Mouse (Mus musculus): ENCODE measurements at regions not wholly inside any gene's neighbourhood (a gene's known extent, or its start where the extent isn't known, plus 50 kb on each side); places are given as distances from the start of the nearest gene placed in this dataset.
A peak's percentile ranks its signal among the peaks of the same experiment; 100 is the strongest.

DNA sequence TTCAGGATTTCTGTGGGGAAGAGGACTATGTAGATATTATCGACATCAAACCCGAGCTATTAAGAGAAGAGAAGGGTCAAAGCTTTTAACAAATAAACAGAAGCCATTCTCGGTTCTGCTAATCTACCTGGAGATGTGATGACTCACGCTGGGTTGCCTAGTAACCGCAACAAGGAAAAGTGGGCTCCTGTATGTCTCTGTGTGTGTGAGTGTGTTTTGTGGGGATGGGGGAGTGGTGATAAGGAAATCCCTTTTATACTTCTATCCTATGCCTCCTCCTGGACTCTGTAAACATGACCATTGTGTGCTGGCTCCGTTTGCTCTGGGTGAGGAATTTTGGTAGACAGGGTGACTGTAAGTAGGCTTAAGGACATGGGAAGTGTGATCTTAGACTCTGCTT, 361.3 kb upstream of the Gm10131 start:
- Histone ChIP-seq H3K9ac (replicated peaks; ENCODE audit: low read depth, low read length) (no peak overlapping the region), H3K36me3 (ENCODE audit: control insufficient read depth, insufficient read depth) (no peaks in the 10 kb centered on the region), H3K27me3 (replicated peaks; ENCODE audit: control insufficient read depth, insufficient read depth, low read length) (no peaks in the 10 kb centered on the region), H3K4me3 (replicated peaks; ENCODE audit: low read length) (no peak overlapping the region), H3K9me3 (ENCODE audit: control insufficient read depth, low read length) (no peaks in the 10 kb centered on the region), H3K4me2 (ENCODE audit: low read length) (no peak overlapping the region), H3K27ac (ENCODE audit: low read length) (peak overlapping the region; percentile 17; the same call in 1 of the 2 replicates), H3K4me1 (replicated peaks; ENCODE audit: control insufficient read depth, insufficient read depth, low read length) (peaks cover 8% of the 10 kb centered on the region; the same call in 1 of the 2 replicates)
- ATAC-seq, result peak; percentile 79
- 16% methylated on average over 6 of the region's 6 CpGs for WGBS

DNA sequence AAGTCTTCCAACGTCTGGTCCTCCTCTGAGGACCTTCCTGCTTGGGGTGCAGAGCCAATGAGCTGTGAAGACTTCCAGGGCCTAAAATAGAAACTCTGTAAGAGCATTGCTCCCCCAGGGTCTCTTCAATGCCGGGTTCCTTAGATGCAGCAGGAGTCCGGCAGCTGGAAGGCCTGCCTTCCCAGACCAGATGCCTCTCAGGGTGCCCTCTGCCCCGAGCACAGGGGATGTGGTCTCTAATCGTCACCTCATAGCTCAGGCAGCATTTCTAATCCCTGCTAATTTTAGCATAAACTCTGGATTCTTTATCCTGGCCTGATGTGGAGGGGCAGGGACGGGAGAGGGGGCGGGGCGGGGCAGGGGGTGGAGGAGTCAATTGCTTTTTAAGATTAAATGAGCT, 360.9 kb upstream of the Gm10131 start:
- Histone ChIP-seq H3K27ac (ENCODE audit: low read length) (no peak overlapping the region), H3K4me3 (replicated peaks; ENCODE audit: low read length) (no peak overlapping the region), H3K9me3 (ENCODE audit: control insufficient read depth, low read length) (no peaks in the 10 kb centered on the region), H3K4me1 (replicated peaks; ENCODE audit: control insufficient read depth, insufficient read depth, low read length) (peaks cover 8% of the 10 kb centered on the region; the same call in 1 of the 2 replicates), H3K36me3 (ENCODE audit: control insufficient read depth, insufficient read depth) (no peaks in the 10 kb centered on the region), H3K4me2 (ENCODE audit: low read length) (no peak overlapping the region), H3K9ac (replicated peaks; ENCODE audit: low read depth, low read length) (no peak overlapping the region), H3K27me3 (replicated peaks; ENCODE audit: control insufficient read depth, insufficient read depth, low read length) (no peaks in the 10 kb centered on the region)
- peak; percentile 13; the same call in 1 of the 2 replicates for ATAC-seq
- WGBS, result 22% methylated on average over 8 of the region's 8 CpGs

GRCm38 (mm10) chr8:34469091-34469490, 357.6 kb upstream of the Gm10131 start:
- H3K9me3 ChIP-seq (ENCODE audit: control insufficient read depth, low read length), result no peaks in the 10 kb centered on the region

GRCm38 (mm10) chr8:34466786-34467364, 355.3 kb upstream of the Gm10131 start:
- H3K27ac ChIP-seq (ENCODE audit: low read length), result peak overlapping the region; percentile 54
- H3K27me3 ChIP-seq (replicated peaks; ENCODE audit: control insufficient read depth, insufficient read depth, low read length), result no peaks in the 10 kb centered on the region
- no peak overlapping the region for H3K4me2 ChIP-seq (ENCODE audit: low read length)
- H3K9me3 ChIP-seq (ENCODE audit: control insufficient read depth, low read length), result no peaks in the 10 kb centered on the region
- WGBS, result 59% methylated on average over 5 of the region's 5 CpGs
- H3K4me3 ChIP-seq (replicated peaks; ENCODE audit: low read length), result no peak overlapping the region
- 0 out of 2 replicates have a peak, but pooled peaks cover 4% of the 10 kb centered on the region for H3K4me1 ChIP-seq (replicated peaks; ENCODE audit: control insufficient read depth, insufficient read depth, low read length)
- H3K9ac ChIP-seq (replicated peaks; ENCODE audit: low read depth, low read length), result no peak overlapping the region
- no peak for ATAC-seq
- no peaks in the 10 kb centered on the region for H3K36me3 ChIP-seq (ENCODE audit: control insufficient read depth, insufficient read depth)

More at GRCm38 (mm10) chr8:34469091-34469490, 357.6 kb upstream of the Gm10131 start:
- no peak for ATAC-seq
- Histone ChIP-seq H3K4me1 (replicated peaks; ENCODE audit: control insufficient read depth, insufficient read depth, low read length) (peaks cover 12% of the 10 kb centered on the region; the same call in 1 of the 2 replicates), H3K4me3 (replicated peaks; ENCODE audit: low read length) (no peak overlapping the region), H3K27me3 (replicated peaks; ENCODE audit: control insufficient read depth, insufficient read depth, low read length) (no peaks in the 10 kb centered on the region), H3K27ac (ENCODE audit: low read length) (no peak overlapping the region), H3K36me3 (ENCODE audit: control insufficient read depth, insufficient read depth) (no peaks in the 10 kb centered on the region), H3K9ac (replicated peaks; ENCODE audit: low read depth, low read length) (no peak overlapping the region), H3K4me2 (ENCODE audit: low read length) (no peak overlapping the region)
- WGBS, result 79% methylated on average over 2 of the region's 2 CpGs

- H3K9me3 ChIP-seq (ENCODE audit: control insufficient read depth, low read length), result no peaks in the 10 kb centered on the region
- no peak overlapping the region for H3K4me3 ChIP-seq (replicated peaks; ENCODE audit: low read length)
- H3K4me1 ChIP-seq (replicated peaks; ENCODE audit: control insufficient read depth, insufficient read depth, low read length), result 0 out of 2 replicates have a peak, but pooled peaks cover 4% of the 10 kb centered on the region
- H3K9ac ChIP-seq (replicated peaks; ENCODE audit: low read depth, low read length), result no peak overlapping the region
- no peak for ATAC-seq
- H3K27me3 ChIP-seq (replicated peaks; ENCODE audit: control insufficient read depth, insufficient read depth, low read length), result no peaks in the 10 kb centered on the region
- WGBS, result 97% methylated on average over 1 of the region's 1 CpGs
- no peak overlapping the region for H3K27ac ChIP-seq (ENCODE audit: low read length)
- H3K36me3 ChIP-seq (ENCODE audit: control insufficient read depth, insufficient read depth), result no peaks in the 10 kb centered on the region
- no peak overlapping the region for H3K4me2 ChIP-seq (ENCODE audit: low read length)
Measured at GRCm38 (mm10) chr8:34465398-34465797, 353.9 kb upstream of the Gm10131 start.

- no peak overlapping the region for H3K9ac ChIP-seq (replicated peaks; ENCODE audit: low read depth, low read length)
Measured at GRCm38 (mm10) chr8:34462262-34462661, 350.7 kb upstream of the Gm10131 start.

DNA sequence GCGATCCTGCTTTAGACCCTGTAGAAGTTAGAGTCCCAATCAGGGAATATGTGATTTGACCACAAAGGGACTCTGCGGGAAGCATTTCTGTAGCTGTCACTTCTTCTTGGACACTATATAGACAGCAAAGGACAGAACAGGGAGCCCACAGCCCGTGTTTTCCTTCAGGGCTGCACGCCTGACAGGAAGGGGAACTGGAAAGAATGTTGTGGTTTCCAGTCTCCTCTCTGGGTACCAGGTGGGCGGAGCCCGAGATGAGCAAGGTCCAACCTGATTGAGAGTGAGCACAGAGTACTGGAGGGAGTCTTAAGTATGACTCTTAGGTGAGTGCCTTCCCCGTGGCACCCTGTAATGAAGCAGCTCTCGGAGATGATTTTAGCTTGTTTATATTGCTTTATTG, 346.8 kb upstream of the Gm10131 start:
- H3K4me1 ChIP-seq (replicated peaks; ENCODE audit: control insufficient read depth, insufficient read depth, low read length), result no peaks in the 10 kb centered on the region; the same call in 1 of the 2 replicates
- WGBS, result 92% methylated on average over 8 of the region's 8 CpGs

More at GRCm38 (mm10) chr8:34462262-34462661, 350.7 kb upstream of the Gm10131 start:
- Histone ChIP-seq H3K4me2 (ENCODE audit: low read length) (no peak overlapping the region), H3K4me3 (replicated peaks; ENCODE audit: low read length) (no peak overlapping the region), H3K4me1 (replicated peaks; ENCODE audit: control insufficient read depth, insufficient read depth, low read length) (0 out of 2 replicates have a peak, but pooled peaks cover 4% of the 10 kb centered on the region), H3K36me3 (ENCODE audit: control insufficient read depth, insufficient read depth) (no peaks in the 10 kb centered on the region), H3K9me3 (ENCODE audit: control insufficient read depth, low read length) (no peaks in the 10 kb centered on the region; the same call in 1 of the 2 replicates), H3K27ac (ENCODE audit: low read length) (no peak overlapping the region), H3K27me3 (replicated peaks; ENCODE audit: control insufficient read depth, insufficient read depth, low read length) (no peaks in the 10 kb centered on the region)
- no peak for ATAC-seq
- WGBS, result 83% methylated on average over 5 of the region's 5 CpGs

DNA sequence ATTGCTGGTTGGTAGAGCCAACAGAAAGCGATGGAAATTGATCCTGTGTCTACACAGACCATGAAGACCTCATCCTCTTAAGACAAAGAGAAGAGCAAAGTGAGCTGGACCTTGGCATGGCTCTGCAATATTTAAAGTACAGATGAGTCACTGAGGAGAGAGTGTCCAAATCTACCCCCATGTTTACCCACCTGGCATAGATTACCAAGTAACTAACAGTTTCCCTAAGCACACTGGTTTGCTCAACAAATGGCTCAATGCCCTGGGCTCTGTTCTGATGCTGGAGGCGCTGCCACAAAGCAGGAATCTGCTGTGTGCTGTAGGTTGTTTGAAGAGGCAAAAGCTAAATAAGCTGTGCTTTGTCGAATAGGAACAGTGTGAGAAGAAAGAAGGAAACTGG, 345.0 kb upstream of the Gm10131 start:
- no peaks in the 10 kb centered on the region; the same call in 1 of the 2 replicates for H3K9me3 ChIP-seq (ENCODE audit: control insufficient read depth, low read length)
- ATAC-seq, result no peak
- H3K4me2 ChIP-seq (ENCODE audit: low read length), result no peak overlapping the region
- H3K4me1 ChIP-seq (replicated peaks; ENCODE audit: control insufficient read depth, insufficient read depth, low read length), result peaks cover 4% of the 10 kb centered on the region
- no peaks in the 10 kb centered on the region for H3K27me3 ChIP-seq (replicated peaks; ENCODE audit: control insufficient read depth, insufficient read depth, low read length)
- no peaks in the 10 kb centered on the region for H3K36me3 ChIP-seq (ENCODE audit: control insufficient read depth, insufficient read depth)
- no peak overlapping the region for H3K4me3 ChIP-seq (replicated peaks; ENCODE audit: low read length)
- 64% methylated on average over 3 of the region's 3 CpGs for WGBS
- no peak overlapping the region for H3K9ac ChIP-seq (replicated peaks; ENCODE audit: low read depth, low read length)
- no peak overlapping the region for H3K27ac ChIP-seq (ENCODE audit: low read length)

More for the DNA sequence above, 346.8 kb upstream of the Gm10131 start:
- H3K9me3 ChIP-seq (ENCODE audit: control insufficient read depth, low read length), result no peaks in the 10 kb centered on the region; the same call in 1 of the 2 replicates
- H3K27me3 ChIP-seq (replicated peaks; ENCODE audit: control insufficient read depth, insufficient read depth, low read length), result no peaks in the 10 kb centered on the region
- no peak overlapping the region for H3K27ac ChIP-seq (ENCODE audit: low read length)
- H3K36me3 ChIP-seq (ENCODE audit: control insufficient read depth, insufficient read depth), result no peaks in the 10 kb centered on the region
- ATAC-seq, result no peak
- no peak overlapping the region for H3K4me3 ChIP-seq (replicated peaks; ENCODE audit: low read length)
- H3K4me2 ChIP-seq (ENCODE audit: low read length), result no peak overlapping the region
- H3K9ac ChIP-seq (replicated peaks; ENCODE audit: low read depth, low read length), result no peak overlapping the region

- Histone ChIP-seq H3K4me1 (replicated peaks; ENCODE audit: control insufficient read depth, insufficient read depth, low read length) (peaks cover 7% of the 10 kb centered on the region), H3K4me3 (replicated peaks; ENCODE audit: low read length) (no peak overlapping the region), H3K4me2 (ENCODE audit: low read length) (no peak overlapping the region), H3K27ac (ENCODE audit: low read length) (no peak overlapping the region), H3K9ac (replicated peaks; ENCODE audit: low read depth, low read length) (no peak overlapping the region), H3K36me3 (ENCODE audit: control insufficient read depth, insufficient read depth) (no peaks in the 10 kb centered on the region), H3K9me3 (ENCODE audit: control insufficient read depth, low read length) (no peaks in the 10 kb centered on the region; the same call in 1 of the 2 replicates), H3K27me3 (replicated peaks; ENCODE audit: control insufficient read depth, insufficient read depth, low read length) (no peaks in the 10 kb centered on the region)
- 89% methylated on average over 14 of the region's 14 CpGs for WGBS
- no peak for ATAC-seq
Measured at GRCm38 (mm10) chr8:34455376-34455775, 343.8 kb upstream of the Gm10131 start.
